Mouse (Mus musculus): ENCODE measurements around the gene Gm4141. TPM values are rescaled to one million over a fixed set of nuclear protein-coding genes. Genes with fewer than 3 reads are reported as not detected.
"Not testable (repeated sequence)": the region's sequence is repeated elsewhere in the genome, so short reads cannot be mapped to it uniquely, and the experiment has no call there.

Gene Gm4141
- polyA plus RNA-seq (2012; rRNA removed), result not detected in 2 replicates

DNA sequence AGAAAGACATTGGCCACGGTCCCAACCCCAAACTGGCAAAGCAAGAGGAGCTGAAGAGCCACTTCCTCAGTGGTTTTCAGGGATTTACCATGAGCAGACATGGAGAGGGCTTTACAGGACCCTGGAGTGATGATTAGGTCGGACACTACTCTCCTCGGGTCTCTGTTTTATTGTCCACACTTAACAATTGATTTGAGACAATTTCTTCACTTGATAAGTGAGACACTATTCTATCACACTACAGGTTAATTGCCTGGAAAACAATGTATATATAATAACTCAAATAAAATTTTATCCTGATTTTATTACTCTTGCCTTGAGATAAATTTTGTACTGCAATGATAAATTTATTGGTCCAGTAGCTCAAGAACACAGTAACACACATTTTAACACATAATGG lies at the start of gene Gm4141:
TSS of gene Gm4141 (minus strand) at position 101 of the 400 bp plus-strand sequence.
- DNase-seq (ENCODE audit: low read depth), result not testable (repeated sequence)

DNA sequence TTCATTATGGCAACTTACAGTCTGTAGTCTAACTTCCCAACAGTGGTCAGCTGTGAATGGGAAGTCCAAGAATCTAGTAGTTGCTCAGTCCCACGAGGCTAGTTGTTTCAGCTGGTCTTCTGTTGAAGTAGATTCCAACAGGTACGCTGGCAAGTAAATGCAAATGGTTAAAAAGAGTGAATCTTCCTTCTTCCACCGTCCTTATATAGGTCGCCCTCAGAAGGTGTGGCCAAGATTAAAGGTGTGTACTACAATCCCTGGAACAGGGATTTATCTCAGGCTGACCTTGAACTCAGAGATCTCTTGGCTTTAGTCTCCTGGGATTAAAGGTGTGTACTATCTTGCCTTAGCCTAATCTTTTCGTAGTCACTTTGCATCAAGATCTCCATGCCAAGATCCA lies 22.9 kb upstream of the Gm4141 start, which contains the start of gene Gm4513:
TSS of gene Gm4513 (minus strand) at position 101 of the 400 bp plus-strand sequence.
- DNase-seq (ENCODE audit: low read depth), result not testable (repeated sequence)

DNA sequence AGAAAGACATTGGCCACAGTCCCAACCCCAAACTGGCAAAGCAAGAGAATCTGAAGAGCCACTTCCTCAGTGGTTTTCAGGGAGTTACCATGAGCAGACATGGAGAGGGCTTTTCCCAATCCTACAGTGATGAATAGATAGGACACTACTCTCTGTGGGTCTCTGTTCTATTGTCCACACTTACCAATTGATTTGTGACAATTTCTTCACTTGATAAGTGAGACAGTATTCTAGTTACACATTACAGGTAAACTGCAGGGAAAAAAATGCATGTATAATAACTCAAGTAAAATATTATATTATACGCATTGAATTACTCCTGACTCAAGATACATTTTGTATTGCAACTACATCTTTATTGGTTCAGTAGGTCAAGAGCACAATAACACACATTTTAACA lies 30.4 kb downstream of the Gm4141 start, which contains the start of gene Gm5726:
TSS of gene Gm5726 (minus strand) at position 101 of the 400 bp plus-strand sequence.
- not testable (repeated sequence) for DNase-seq (ENCODE audit: low read depth)

DNA sequence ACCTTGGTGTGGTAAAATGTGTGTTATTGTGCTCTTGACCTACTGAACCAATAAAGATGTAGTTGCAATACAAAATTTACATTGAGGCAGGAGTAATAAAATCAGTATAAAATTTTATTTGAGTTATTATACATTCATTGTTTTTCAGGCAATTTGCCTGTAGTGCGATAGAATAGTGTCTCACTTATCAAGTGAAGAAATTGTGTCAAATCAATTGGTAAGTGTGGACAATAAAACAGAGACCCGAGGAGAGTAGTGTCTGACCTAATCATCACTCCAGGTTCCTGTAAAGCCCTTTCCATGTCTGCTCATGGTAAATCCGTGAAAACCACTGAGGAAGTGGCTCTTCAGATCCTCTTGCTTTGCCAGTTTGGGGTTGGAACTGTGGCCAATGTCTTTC lies 42.5 kb downstream of the Gm4141 start, which contains the start of gene Vmn1r104:
TSS of gene Vmn1r104 (plus strand) at position 301 of the 400 bp plus-strand sequence.
- not testable (repeated sequence) for DNase-seq (ENCODE audit: low read depth)

Other genes with a start within 250 kb of the Gm4141 start
- gene Gm4133, start 242.2 kb downstream of the Gm4141 start, polyA plus RNA-seq (2012; rRNA removed), result not detected in 2 replicates
- not detected in 2 replicates for gene Gm5728, start 200.8 kb downstream of the Gm4141 start, polyA plus RNA-seq (2012; rRNA removed)
- gene Vmn1r100, start 158.3 kb downstream of the Gm4141 start, polyA plus RNA-seq (2012; rRNA removed), result not detected in 2 replicates
- gene Vmn1r101, start 133.6 kb downstream of the Gm4141 start, polyA plus RNA-seq (2012; rRNA removed), result not detected in 2 replicates
- gene Gm10670, start 101.3 kb downstream of the Gm4141 start, polyA plus RNA-seq (2012; rRNA removed), result not detected in 2 replicates
- gene Vmn1r103, start 65.7 kb downstream of the Gm4141 start, polyA plus RNA-seq (2012; rRNA removed), result not detected in 2 replicates
- gene Vmn1r104, start 42.4 kb downstream of the Gm4141 start, polyA plus RNA-seq (2012; rRNA removed), result not detected in 2 replicates
- gene Gm5726, start 30.5 kb downstream of the Gm4141 start, polyA plus RNA-seq (2012; rRNA removed), result not detected in 2 replicates
- not detected in 2 replicates for gene Gm4513, start 22.8 kb upstream of the Gm4141 start, polyA plus RNA-seq (2012; rRNA removed)
- not detected in 2 replicates for gene Vmn1r107, start 92.7 kb upstream of the Gm4141 start, polyA plus RNA-seq (2012; rRNA removed)
- not detected in 2 replicates for gene Vmn1r111, start 127.0 kb upstream of the Gm4141 start, polyA plus RNA-seq (2012; rRNA removed)
- not detected in 2 replicates for gene Gm10668, start 154.4 kb upstream of the Gm4141 start, polyA plus RNA-seq (2012; rRNA removed)
- not detected in 2 replicates for gene Vmn1r112, start 194.9 kb upstream of the Gm4141 start, polyA plus RNA-seq (2012; rRNA removed)
- not detected in 2 replicates for gene Vmn1r113, start 211.0 kb upstream of the Gm4141 start, polyA plus RNA-seq (2012; rRNA removed)
- not detected in 2 replicates for gene Vmn1r114, start 235.9 kb upstream of the Gm4141 start, polyA plus RNA-seq (2012; rRNA removed)